Mouse (Mus musculus) small intestine, adult 2 months (tissue): ENCODE results near the gene Fam229b.

Experiments used
- CTCF ChIP-seq: fragments of 200-500 bp; IDR thresholded peaks from 2 replicates; pipeline ENCODE4 v1.5.1; 2012; ENCODE audit warnings: low read depth, mild to moderate bottlenecking, control low read depth, inconsistent platforms, low read length, moderate library complexity, mixed read lengths; ENCODE audit not compliant: insufficient replicate concordance, insufficient read length; ENCODE audit errors: extremely low read depth
- POLR2A ChIP-seq: fragments of 200-500 bp; IDR thresholded peaks from 2 replicates; pipeline ENCODE4 v1.6.1; 2012; ENCODE audit warnings: low read depth, mild to moderate bottlenecking, control low read depth, inconsistent platforms, low read length, moderate library complexity

- TF ChIP-seq CTCF (no peak), POLR2A (no peak)
Measured at GRCm38 (mm10) chr10:39176981-39177380, 43.3 kb upstream of the Fam229b start.
